Mouse (Mus musculus): ENCODE measurements around the gene Htr6. TPM values are rescaled to one million over a fixed set of nuclear protein-coding genes. Genes with fewer than 3 reads are reported as not detected.

Htr6 gene
- polyA plus RNA-seq, 1 experiment from 2014 or later: 0.30 TPM

GRCm38 (mm10) chr4:139059569-139059968 lies 15.8 kb downstream of the Htr6 start:
- no peak for ATAC-seq
- no peaks in the 10 kb centered on the region for H3K36me3 ChIP-seq (ENCODE audit: control insufficient read depth, insufficient read depth, low read length)
- no peak overlapping the region for H3K4me2 ChIP-seq (ENCODE audit: low read length)
- H3K9ac ChIP-seq (ENCODE audit: low read length): no peak overlapping the region
- H3K27me3 ChIP-seq (replicated peaks; ENCODE audit: control insufficient read depth, insufficient read depth, low read length): no peaks in the 10 kb centered on the region; the same call in 1 of the 2 replicates
- H3K27ac ChIP-seq (ENCODE audit: low read depth, low read length): no peak overlapping the region
- H3K4me1 ChIP-seq (ENCODE audit: control insufficient read depth, insufficient read depth, low read length): peaks cover 15% of the 10 kb centered on the region
- no peaks in the 10 kb centered on the region for H3K9me3 ChIP-seq (replicated peaks; ENCODE audit: control insufficient read depth, low read length)
- no peak overlapping the region for H3K4me3 ChIP-seq (ENCODE audit: low read depth, low read length)
- peak; percentile 33 for DNase-seq (ENCODE audit: low spot score)
- WGBS: 10% methylated on average over 7 of the region's 7 CpGs

- H3K27ac ChIP-seq (ENCODE audit: low read depth, low read length): no peak overlapping the region
- ATAC-seq (no peak), DNase-seq (ENCODE audit: low spot score) (no peak)
- no peak overlapping the region for H3K9ac ChIP-seq (ENCODE audit: low read length)
- 0 out of 2 replicates have a peak, but pooled peaks cover 5% of the 10 kb centered on the region for H3K27me3 ChIP-seq (replicated peaks; ENCODE audit: control insufficient read depth, insufficient read depth, low read length)
- no peaks in the 10 kb centered on the region for H3K36me3 ChIP-seq (ENCODE audit: control insufficient read depth, insufficient read depth, low read length)
- WGBS: 92% methylated on average over 5 of the region's 5 CpGs
- H3K9me3 ChIP-seq (replicated peaks; ENCODE audit: control insufficient read depth, low read length): no peaks in the 10 kb centered on the region
- no peak overlapping the region for H3K4me2 ChIP-seq (ENCODE audit: low read length)
- H3K4me1 ChIP-seq (ENCODE audit: control insufficient read depth, insufficient read depth, low read length): peaks cover 24% of the 10 kb centered on the region
- H3K4me3 ChIP-seq (ENCODE audit: low read depth, low read length): no peak overlapping the region
These were observed 17.3 kb downstream of the Htr6 start for GRCm38 (mm10) chr4:139058029-139058428.

GRCm38 (mm10) chr4:139057291-139057690 lies 18.1 kb downstream of the Htr6 start:
- no peaks in the 10 kb centered on the region for H3K9me3 ChIP-seq (replicated peaks; ENCODE audit: control insufficient read depth, low read length)
- no peaks in the 10 kb centered on the region for H3K36me3 ChIP-seq (ENCODE audit: control insufficient read depth, insufficient read depth, low read length)
- 79% methylated on average over 5 of the region's 5 CpGs for WGBS
- ATAC-seq: no peak
- H3K9ac ChIP-seq (ENCODE audit: low read length): no peak overlapping the region
- no peak for DNase-seq (ENCODE audit: low spot score)
- H3K4me2 ChIP-seq (ENCODE audit: low read length): no peak overlapping the region
- 0 out of 2 replicates have a peak, but pooled peaks cover 5% of the 10 kb centered on the region for H3K27me3 ChIP-seq (replicated peaks; ENCODE audit: control insufficient read depth, insufficient read depth, low read length)
- H3K27ac ChIP-seq (ENCODE audit: low read depth, low read length): no peak overlapping the region
- H3K4me3 ChIP-seq (ENCODE audit: low read depth, low read length): no peak overlapping the region
- H3K4me1 ChIP-seq (ENCODE audit: control insufficient read depth, insufficient read depth, low read length): peaks cover 27% of the 10 kb centered on the region

GRCm38 (mm10) chr4:139055744-139056143 lies 19.6 kb downstream of the Htr6 start:
- Histone ChIP-seq H3K27ac (ENCODE audit: low read depth, low read length) (peak overlapping the region; percentile 65), H3K9me3 (replicated peaks; ENCODE audit: control insufficient read depth, low read length) (no peaks in the 10 kb centered on the region), H3K4me3 (ENCODE audit: low read depth, low read length) (no peak overlapping the region), H3K4me1 (ENCODE audit: control insufficient read depth, insufficient read depth, low read length) (peaks cover 30% of the 10 kb centered on the region), H3K27me3 (replicated peaks; ENCODE audit: control insufficient read depth, insufficient read depth, low read length) (0 out of 2 replicates have a peak, but pooled peaks cover 5% of the 10 kb centered on the region), H3K36me3 (ENCODE audit: control insufficient read depth, insufficient read depth, low read length) (no peaks in the 10 kb centered on the region), H3K4me2 (ENCODE audit: low read length) (no peak overlapping the region), H3K9ac (ENCODE audit: low read length) (no peak overlapping the region)
- DNase-seq (ENCODE audit: low spot score) (no peak), ATAC-seq (0 out of 2 replicates have a peak, but pooled peaks have one; percentile 9)
- 58% methylated on average over 3 of the region's 3 CpGs for WGBS

- Histone ChIP-seq H3K4me2 (ENCODE audit: low read length) (no peak overlapping the region), H3K27ac (ENCODE audit: low read depth, low read length) (peak overlapping the region; percentile 65), H3K9me3 (replicated peaks; ENCODE audit: control insufficient read depth, low read length) (no peaks in the 10 kb centered on the region), H3K36me3 (ENCODE audit: control insufficient read depth, insufficient read depth, low read length) (no peaks in the 10 kb centered on the region), H3K9ac (ENCODE audit: low read length) (no peak overlapping the region), H3K4me3 (ENCODE audit: low read depth, low read length) (no peak overlapping the region), H3K4me1 (ENCODE audit: control insufficient read depth, insufficient read depth, low read length) (peaks cover 30% of the 10 kb centered on the region), H3K27me3 (replicated peaks; ENCODE audit: control insufficient read depth, insufficient read depth, low read length) (0 out of 2 replicates have a peak, but pooled peaks cover 5% of the 10 kb centered on the region)
- peak; percentile 49 for ATAC-seq
- 40% methylated on average over 4 of the region's 4 CpGs for WGBS
- peak; percentile 89 for DNase-seq (ENCODE audit: low spot score)
These were observed 20.0 kb downstream of the Htr6 start for GRCm38 (mm10) chr4:139055336-139055735.

GRCm38 (mm10) chr4:139054300-139054923 lies 21.0 kb downstream of the Htr6 start:
- Histone ChIP-seq H3K4me3 (ENCODE audit: low read depth, low read length) (no peak overlapping the region), H3K27ac (ENCODE audit: low read depth, low read length) (peak overlapping the region; percentile 65; the same call in 1 of the 2 replicates), H3K9me3 (replicated peaks; ENCODE audit: control insufficient read depth, low read length) (no peaks in the 10 kb centered on the region), H3K4me1 (ENCODE audit: control insufficient read depth, insufficient read depth, low read length) (peaks cover 30% of the 10 kb centered on the region), H3K36me3 (ENCODE audit: control insufficient read depth, insufficient read depth, low read length) (no peaks in the 10 kb centered on the region), H3K4me2 (ENCODE audit: low read length) (no peak overlapping the region), H3K27me3 (replicated peaks; ENCODE audit: control insufficient read depth, insufficient read depth, low read length) (0 out of 2 replicates have a peak, but pooled peaks cover 5% of the 10 kb centered on the region), H3K9ac (ENCODE audit: low read length) (peak overlapping the region; percentile 14; the same call in 1 of the 2 replicates)
- peak; percentile 86 for ATAC-seq
- 26% methylated on average over 9 of the region's 9 CpGs for WGBS
- DNase-seq (ENCODE audit: low spot score): peak; percentile 96

GRCm38 (mm10) chr4:139053391-139053790 lies 22.0 kb downstream of the Htr6 start:
- H3K4me3 ChIP-seq (ENCODE audit: low read depth, low read length): no peak overlapping the region
- 0 out of 2 replicates have a peak, but pooled peaks cover 5% of the 10 kb centered on the region for H3K27me3 ChIP-seq (replicated peaks; ENCODE audit: control insufficient read depth, insufficient read depth, low read length)
- 61% methylated on average over 5 of the region's 5 CpGs for WGBS
- H3K9ac ChIP-seq (ENCODE audit: low read length): no peak overlapping the region
- H3K4me2 ChIP-seq (ENCODE audit: low read length): no peak overlapping the region
- H3K27ac ChIP-seq (ENCODE audit: low read depth, low read length): no peak overlapping the region
- H3K9me3 ChIP-seq (replicated peaks; ENCODE audit: control insufficient read depth, low read length): no peaks in the 10 kb centered on the region
- no peaks in the 10 kb centered on the region for H3K36me3 ChIP-seq (ENCODE audit: control insufficient read depth, insufficient read depth, low read length)
- ATAC-seq (no peak), DNase-seq (ENCODE audit: low spot score) (no peak)
- peaks cover 30% of the 10 kb centered on the region for H3K4me1 ChIP-seq (ENCODE audit: control insufficient read depth, insufficient read depth, low read length)

- 72% methylated on average over 7 of the region's 7 CpGs for WGBS
- no peak for ATAC-seq
- Histone ChIP-seq H3K9me3 (replicated peaks; ENCODE audit: control insufficient read depth, low read length) (no peaks in the 10 kb centered on the region), H3K36me3 (ENCODE audit: control insufficient read depth, insufficient read depth, low read length) (no peaks in the 10 kb centered on the region), H3K27ac (ENCODE audit: low read depth, low read length) (no peak overlapping the region), H3K27me3 (replicated peaks; ENCODE audit: control insufficient read depth, insufficient read depth, low read length) (0 out of 2 replicates have a peak, but pooled peaks cover 5% of the 10 kb centered on the region), H3K9ac (ENCODE audit: low read length) (no peak overlapping the region), H3K4me3 (ENCODE audit: low read depth, low read length) (no peak overlapping the region), H3K4me2 (ENCODE audit: low read length) (no peak overlapping the region), H3K4me1 (ENCODE audit: control insufficient read depth, insufficient read depth, low read length) (peaks cover 30% of the 10 kb centered on the region)
- no peak for DNase-seq (ENCODE audit: low spot score)
These were observed 22.6 kb downstream of the Htr6 start for GRCm38 (mm10) chr4:139052796-139053195.

- no peak overlapping the region for H3K9ac ChIP-seq (ENCODE audit: low read length)
- H3K36me3 ChIP-seq (ENCODE audit: control insufficient read depth, insufficient read depth, low read length): no peaks in the 10 kb centered on the region
- WGBS: 56% methylated on average over 6 of the region's 6 CpGs
- H3K4me3 ChIP-seq (ENCODE audit: low read depth, low read length): no peak overlapping the region
- H3K4me2 ChIP-seq (ENCODE audit: low read length): no peak overlapping the region
- H3K27ac ChIP-seq (ENCODE audit: low read depth, low read length): no peak overlapping the region
- peaks cover 8% of the 10 kb centered on the region; the same call in 1 of the 2 replicates for H3K4me1 ChIP-seq (ENCODE audit: control insufficient read depth, insufficient read depth, low read length)
- DNase-seq (ENCODE audit: low spot score) (no peak), ATAC-seq (no peak)
- no peaks in the 10 kb centered on the region; the same call in 1 of the 2 replicates for H3K9me3 ChIP-seq (replicated peaks; ENCODE audit: control insufficient read depth, low read length)
- 0 out of 2 replicates have a peak, but pooled peaks cover 2% of the 10 kb centered on the region for H3K27me3 ChIP-seq (replicated peaks; ENCODE audit: control insufficient read depth, insufficient read depth, low read length)
These were observed 26.9 kb downstream of the Htr6 start for GRCm38 (mm10) chr4:139048518-139048917.
